Mouse (Mus musculus): ENCODE data around the gene Nek5.

DNA sequence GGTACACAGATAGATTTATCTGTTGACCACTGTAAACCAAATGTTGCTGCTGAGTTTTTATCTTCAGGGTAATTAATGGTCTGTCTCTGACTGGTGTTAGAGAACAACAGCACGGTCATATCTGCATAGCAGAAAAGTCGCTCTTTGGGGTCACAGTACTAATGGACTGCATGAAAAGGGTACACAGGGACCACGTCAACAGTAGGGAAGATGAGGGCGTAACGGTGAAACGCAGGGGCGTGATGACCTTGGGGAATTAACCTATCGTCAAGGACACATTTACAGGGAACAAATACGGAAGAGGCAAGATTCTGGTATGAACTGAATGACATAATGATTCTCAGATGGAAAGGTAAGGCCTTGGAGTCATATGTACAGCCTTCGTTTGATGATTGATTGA is 39.6 kb upstream of the Nek5 start:
- TF ChIP-seq POLR2A (IDR thresholded peaks at IDR 0.05; ENCODE audit: borderline replicate concordance, low read depth, low read length) = no peak
- no peak for TF ChIP-seq CTCF (IDR thresholded peaks at IDR 0.05; ENCODE audit: low read depth, low read length)
